Mouse (Mus musculus) limb, embryonic 10.5 days (tissue): ENCODE measurements at regions not wholly inside any gene's neighbourhood (a gene's known extent, or its start where the extent isn't known, plus 50 kb on each side); places are given as distances from the start of the nearest gene placed in this dataset.

Experiments used
- DNase-seq: peaks from one replicate; pipeline ENCODE4 v3.0.0-alpha.2; 2017; ENCODE audit warnings: low spot score
- H3K27ac ChIP-seq: fragments of 300-500 bp; sonication (generic); 2 replicates; pipeline ENCODE4 v1.5.1; 2016; ENCODE audit warnings: mild to moderate bottlenecking
- H3K27me3 ChIP-seq: fragments of 300-500 bp; sonication (generic); 2 replicates; pipeline ENCODE4 v1.6.1; 2016; ENCODE audit warnings: low read depth, mild to moderate bottlenecking; ENCODE audit not compliant: poor library complexity, severe bottlenecking
- H3K36me3 ChIP-seq: fragments of 300-500 bp; sonication (generic); 2 replicates; pipeline ENCODE4 v1.6.1; 2016; ENCODE audit warnings: mild to moderate bottlenecking, moderate library complexity
- H3K4me1 ChIP-seq: fragments of 300-500 bp; sonication (generic); 2 replicates; pipeline ENCODE4 v1.6.1; 2016
- H3K4me3 ChIP-seq: fragments of 300-500 bp; sonication (generic); 2 replicates; pipeline ENCODE4 v1.5.1; 2016; ENCODE audit warnings: mild to moderate bottlenecking, moderate library complexity
- H3K9me3 ChIP-seq: fragments of 300-500 bp; sonication (generic); replicated peaks from 2 replicates; pipeline ENCODE4 v1.6.1; 2016; ENCODE audit warnings: mild to moderate bottlenecking
- WGBS: fragments of 180-500 bp; shearing (Covaris S2); methylation state at CpG from one replicate; pipeline ENCODE4 v1.1.7; 2016; 5-methylcytosine and 5-hydroxymethylcytosine counted together

- no peaks in the 10 kb centered on the region for H3K36me3 ChIP-seq
- H3K9me3 ChIP-seq = no peaks in the 10 kb centered on the region
- no peak for DNase-seq
- H3K27ac ChIP-seq = no peak overlapping the region
- H3K27me3 ChIP-seq = no peaks in the 10 kb centered on the region
- no peaks in the 10 kb centered on the region for H3K4me1 ChIP-seq
- H3K4me3 ChIP-seq = no peak overlapping the region
- 62% methylated on average over 2 of the region's 2 CpGs for WGBS
These were observed 88.2 kb upstream of the L3mbtl4 start for GRCm38 (mm10) chr17:68185385-68185784.

- Histone ChIP-seq H3K27ac (no peak overlapping the region), H3K4me3 (no peak overlapping the region), H3K27me3 (no peaks in the 10 kb centered on the region), H3K9me3 (no peaks in the 10 kb centered on the region), H3K36me3 (no peaks in the 10 kb centered on the region), H3K4me1 (no peaks in the 10 kb centered on the region)
- 93% methylated on average over 4 of the region's 4 CpGs for WGBS
- DNase-seq = no peak
These were observed 83.7 kb upstream of the L3mbtl4 start for GRCm38 (mm10) chr17:68189888-68190287.

- H3K27ac ChIP-seq = no peak overlapping the region
- DNase-seq = no peak
- peaks cover 14% of the 10 kb centered on the region; the same call in 1 of the 2 replicates for H3K27me3 ChIP-seq
- H3K9me3 ChIP-seq = no peaks in the 10 kb centered on the region
- 90% methylated on average over 4 of the region's 4 CpGs for whole genome bisulfite sequencing
- no peak overlapping the region for H3K4me3 ChIP-seq
- peaks cover 15% of the 10 kb centered on the region for H3K4me1 ChIP-seq
- H3K36me3 ChIP-seq = no peaks in the 10 kb centered on the region
These were observed 68.1 kb upstream of the L3mbtl4 start for GRCm38 (mm10) chr17:68205545-68205944.

GRCm38 (mm10) chr17:68208837-68209236, 64.8 kb upstream of the L3mbtl4 start:
- WGBS = 7% methylated on average over 2 of the region's 2 CpGs
- H3K9me3 ChIP-seq = no peaks in the 10 kb centered on the region
- peaks cover 32% of the 10 kb centered on the region; the same call in 1 of the 2 replicates for H3K27me3 ChIP-seq
- H3K27ac ChIP-seq = no peak overlapping the region
- no peaks in the 10 kb centered on the region for H3K36me3 ChIP-seq
- peaks cover 34% of the 10 kb centered on the region for H3K4me1 ChIP-seq
- DNase-seq = no peak
- H3K4me3 ChIP-seq = no peak overlapping the region

GRCm38 (mm10) chr17:68210313-68211254, 63.0 kb upstream of the L3mbtl4 start:
- DNase-seq = peak; percentile 84
- H3K4me3 ChIP-seq = peak overlapping the region; percentile 27; the same call in 1 of the 2 replicates
- no peak overlapping the region for H3K27ac ChIP-seq
- H3K4me1 ChIP-seq = peaks cover 34% of the 10 kb centered on the region
- no peaks in the 10 kb centered on the region for H3K9me3 ChIP-seq
- H3K36me3 ChIP-seq = no peaks in the 10 kb centered on the region
- 14% methylated on average over 14 of the region's 14 CpGs for WGBS
- H3K27me3 ChIP-seq = peaks cover 33% of the 10 kb centered on the region; the same call in 1 of the 2 replicates

- no peak for DNase-seq
- no peak overlapping the region for H3K4me3 ChIP-seq
- H3K36me3 ChIP-seq = no peaks in the 10 kb centered on the region
- H3K4me1 ChIP-seq = no peaks in the 10 kb centered on the region
- WGBS = 88% methylated on average over 4 of the region's 4 CpGs
- no peaks in the 10 kb centered on the region for H3K9me3 ChIP-seq
- H3K27me3 ChIP-seq = peaks cover 7% of the 10 kb centered on the region; the same call in 1 of the 2 replicates
- H3K27ac ChIP-seq = no peak overlapping the region
These were observed 55.4 kb upstream of the L3mbtl4 start for GRCm38 (mm10) chr17:68218246-68218645.

- DNase-seq = no peak
- Histone ChIP-seq H3K27ac (no peak overlapping the region), H3K9me3 (no peaks in the 10 kb centered on the region), H3K27me3 (no peaks in the 10 kb centered on the region), H3K4me1 (no peaks in the 10 kb centered on the region), H3K36me3 (no peaks in the 10 kb centered on the region), H3K4me3 (no peak overlapping the region)
- 92% methylated on average over 3 of the region's 3 CpGs for WGBS
These were observed 50.4 kb upstream of the L3mbtl4 start for GRCm38 (mm10) chr17:68223170-68223569.
